Mouse (Mus musculus): ENCODE measurements around the gene Hsd17b12.

Hsd17b12 gene

DNA sequence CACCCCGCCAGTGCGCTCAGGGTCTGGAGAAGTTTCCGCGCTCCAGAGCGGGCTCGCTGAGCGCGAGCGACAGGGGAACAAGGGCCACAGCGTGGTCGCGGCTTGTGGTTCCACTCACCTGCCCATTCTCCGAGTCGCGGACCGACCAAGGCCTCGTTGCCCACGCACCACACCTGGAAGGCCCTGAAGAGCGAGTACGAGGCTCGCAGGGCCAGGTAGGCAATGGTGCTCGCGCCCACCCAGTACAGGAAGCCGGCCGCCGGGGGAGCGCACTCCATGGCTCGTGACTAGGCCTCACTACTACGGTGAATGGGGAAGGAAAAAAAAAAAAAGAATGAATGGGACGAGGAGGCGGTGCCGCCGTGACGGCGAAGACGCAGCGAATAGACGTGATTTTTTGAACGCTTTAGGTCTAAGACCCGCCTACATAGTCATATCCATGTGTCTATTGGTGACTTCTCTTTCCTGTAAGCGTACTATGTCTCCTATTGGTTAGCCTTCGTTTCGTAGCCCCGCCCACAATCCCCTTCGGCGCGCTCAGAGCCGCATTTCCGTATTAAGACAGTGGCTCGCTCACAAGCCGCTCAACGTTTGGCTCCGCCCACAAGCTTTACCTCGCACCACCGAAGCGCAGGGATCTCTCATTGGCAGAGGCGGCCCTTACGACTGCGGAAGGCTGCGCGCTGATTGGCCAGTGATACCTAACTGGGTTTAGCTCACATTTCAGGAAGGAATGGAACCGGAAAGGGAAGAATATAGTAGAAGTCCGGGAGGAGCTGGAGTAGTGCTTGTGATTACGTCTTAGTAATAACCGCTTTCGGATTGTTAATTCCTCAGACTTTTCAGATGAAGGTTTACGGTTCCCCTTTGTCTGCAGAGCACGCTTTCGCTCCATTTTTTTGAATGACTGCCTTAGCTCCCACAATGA is at the start of gene Hsd17b12:
Hsd17b12 (minus strand) TSS at position 373 of the 928 bp plus-strand sequence.
- DNase-seq, result peak; percentile 100

DNA sequence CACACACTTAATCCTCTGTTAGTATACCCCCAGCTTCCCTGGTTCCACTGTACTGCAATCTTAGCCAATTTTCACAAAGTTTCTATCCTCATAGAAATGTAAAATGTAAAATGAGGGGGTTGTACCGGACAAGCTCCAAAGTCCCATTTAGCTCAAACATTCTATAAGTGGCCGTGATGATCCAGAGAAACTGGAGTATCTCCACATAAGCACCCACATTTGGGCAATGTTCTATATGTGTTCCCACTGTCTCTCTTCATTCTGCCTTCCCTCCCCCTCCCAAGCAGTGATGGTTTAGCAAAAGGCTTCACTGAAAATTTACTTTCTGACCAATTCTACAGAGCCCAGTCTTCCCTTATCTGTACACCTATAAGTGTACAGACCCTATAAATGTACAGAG is 27.1 kb upstream of the Hsd17b12 start:
- DNase-seq, result no peak

DNA sequence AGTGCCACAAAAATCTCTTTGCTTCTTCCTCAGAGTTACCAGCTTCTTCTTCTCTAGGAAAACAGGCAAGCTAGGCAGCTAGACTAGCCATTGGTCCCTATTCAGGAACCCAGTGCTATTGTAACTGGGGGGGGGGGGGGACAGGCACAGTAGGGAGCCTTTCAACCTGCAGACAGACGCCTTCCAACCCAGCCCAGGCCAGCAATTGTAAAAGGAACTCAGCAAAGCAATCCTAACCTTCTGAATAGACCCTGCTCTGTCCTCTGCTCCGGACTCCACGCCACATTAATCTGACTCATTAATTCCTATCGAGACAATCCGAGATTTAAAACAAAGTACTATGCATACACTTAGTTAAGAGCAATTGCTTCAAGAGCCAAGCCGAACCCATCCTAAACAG is 26.4 kb upstream of the Hsd17b12 start:
- DNase-seq, result no peak

DNA sequence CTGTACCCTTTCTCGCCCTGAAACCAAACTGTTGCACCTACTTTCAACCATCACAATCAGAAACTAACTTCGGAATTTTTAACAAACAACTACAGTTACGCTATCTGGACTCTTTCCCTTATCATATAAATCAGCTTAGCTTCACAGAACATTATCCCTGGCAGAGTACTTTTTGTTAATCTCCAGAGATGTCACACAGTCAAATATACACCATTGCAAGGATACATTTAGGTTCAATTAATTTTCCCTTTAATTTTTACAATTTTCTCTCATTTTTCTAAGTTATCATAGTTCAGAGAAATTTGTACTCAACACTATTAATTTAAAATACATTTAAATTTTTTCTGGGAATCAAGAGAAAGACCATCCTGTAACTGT is 21.3 kb upstream of the Hsd17b12 start:
- no peak for DNase-seq

DNA sequence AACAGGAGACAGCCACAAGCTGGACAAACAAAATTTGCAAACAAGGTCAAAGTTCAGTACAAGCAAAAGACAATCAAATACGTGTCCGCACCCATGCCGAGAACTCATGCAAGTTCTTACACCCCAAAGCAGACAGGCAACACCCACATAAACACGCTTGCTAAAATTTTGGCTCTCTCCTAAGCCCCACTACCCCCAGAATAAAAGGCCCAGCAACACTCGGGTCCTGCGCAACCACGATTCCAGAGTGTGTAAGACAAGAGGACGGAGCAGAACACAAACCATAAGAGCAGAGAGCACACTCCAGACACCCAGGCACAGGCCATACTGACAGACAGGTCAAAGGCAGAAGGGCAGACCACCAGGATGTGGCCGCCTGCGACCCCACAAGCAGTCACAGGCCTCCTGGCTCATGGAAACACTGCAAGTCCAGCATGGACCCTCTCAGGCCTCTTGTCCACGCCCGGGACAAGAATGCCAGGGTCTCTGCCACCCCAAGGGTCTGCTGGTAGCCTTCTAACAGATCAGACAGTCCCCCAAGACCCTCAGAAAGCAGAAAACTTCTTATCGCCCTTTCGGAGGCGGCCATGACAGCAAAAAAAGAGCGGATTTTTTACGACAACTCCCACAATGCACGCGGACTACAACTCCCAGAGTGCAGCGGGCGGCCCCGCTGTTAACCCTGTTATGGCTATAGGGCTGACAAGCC is 20.7 kb upstream of the Hsd17b12 start:
- DNase-seq, result peak; percentile 88

DNA sequence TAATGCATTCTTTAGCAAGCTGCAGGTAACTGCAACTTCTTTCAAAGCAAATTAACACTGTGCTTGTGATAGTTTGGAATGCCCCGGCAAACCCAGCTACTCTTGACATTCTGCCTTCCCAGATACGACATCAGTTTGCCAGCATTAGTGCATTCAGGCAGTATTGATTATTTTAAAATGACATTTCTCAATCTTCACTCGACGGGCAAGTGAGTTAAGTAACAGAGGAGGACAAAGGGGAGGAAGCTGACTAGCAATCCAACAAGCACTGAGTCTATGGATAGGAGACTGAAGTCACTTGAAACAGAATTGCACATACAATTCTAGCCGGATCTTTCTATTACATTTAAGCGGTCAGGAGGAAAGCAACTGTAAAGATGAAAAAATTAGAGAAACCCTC is 19.5 kb upstream of the Hsd17b12 start:
- DNase-seq, result no peak

DNA sequence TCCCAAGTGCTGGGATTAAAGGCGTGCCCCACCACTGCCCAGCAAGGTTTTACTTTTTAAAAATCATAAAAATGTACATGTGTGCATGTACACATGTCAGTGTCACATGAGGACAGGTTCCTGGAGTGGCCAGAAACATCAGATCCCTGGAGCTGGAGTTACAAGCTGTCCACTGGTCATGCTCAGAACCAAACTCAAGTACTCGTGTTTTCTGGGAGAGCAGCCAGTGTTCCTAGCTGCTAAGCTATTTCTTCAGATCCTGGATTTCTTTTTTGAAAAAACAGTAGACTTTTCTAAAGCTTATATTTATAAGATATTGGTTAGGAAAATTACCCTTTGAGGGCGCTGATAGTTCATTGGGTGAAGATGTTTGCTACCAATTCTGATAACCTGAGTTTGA is 18.6 kb upstream of the Hsd17b12 start:
- DNase-seq, result no peak

DNA sequence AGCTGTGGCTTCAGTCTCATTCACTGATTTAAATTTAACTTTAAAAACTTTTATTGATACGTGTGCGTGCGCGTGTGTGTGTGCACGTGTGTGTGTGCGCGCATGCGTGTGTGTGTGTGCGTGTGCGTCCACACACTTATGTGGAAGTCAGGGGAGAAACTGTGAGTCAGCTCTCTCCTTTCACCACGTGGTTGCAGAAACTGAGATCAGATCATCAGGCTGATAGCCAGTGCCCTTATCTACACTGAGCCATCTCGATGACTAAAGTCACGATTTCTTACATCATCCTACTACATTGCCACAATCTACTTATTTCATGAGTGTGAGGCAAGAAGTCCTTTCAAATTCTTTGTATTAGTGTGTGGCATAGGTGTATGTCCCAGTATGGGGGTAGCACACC is 15.8 kb upstream of the Hsd17b12 start:
- no peak for DNase-seq

DNA sequence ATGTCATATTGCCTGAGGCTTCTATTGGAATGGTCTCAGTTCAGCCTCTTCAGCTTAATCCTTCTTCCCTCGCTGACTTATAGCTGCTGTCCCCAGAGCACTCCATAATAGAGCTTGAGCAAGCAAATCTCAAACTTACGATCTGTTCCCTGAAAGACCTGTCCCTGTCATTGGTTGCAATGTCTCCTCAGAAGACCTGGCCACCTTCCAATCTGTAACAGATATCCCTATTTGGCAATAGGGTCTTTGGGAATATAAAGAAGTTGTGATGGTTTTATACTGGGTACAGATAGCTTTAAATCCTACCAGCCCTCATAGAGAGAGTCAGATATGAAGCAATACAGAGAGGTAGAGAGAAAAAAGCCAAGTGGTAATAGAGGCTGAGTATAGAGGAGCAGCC is 5.4 kb upstream of the Hsd17b12 start:
- no peak for DNase-seq

DNA sequence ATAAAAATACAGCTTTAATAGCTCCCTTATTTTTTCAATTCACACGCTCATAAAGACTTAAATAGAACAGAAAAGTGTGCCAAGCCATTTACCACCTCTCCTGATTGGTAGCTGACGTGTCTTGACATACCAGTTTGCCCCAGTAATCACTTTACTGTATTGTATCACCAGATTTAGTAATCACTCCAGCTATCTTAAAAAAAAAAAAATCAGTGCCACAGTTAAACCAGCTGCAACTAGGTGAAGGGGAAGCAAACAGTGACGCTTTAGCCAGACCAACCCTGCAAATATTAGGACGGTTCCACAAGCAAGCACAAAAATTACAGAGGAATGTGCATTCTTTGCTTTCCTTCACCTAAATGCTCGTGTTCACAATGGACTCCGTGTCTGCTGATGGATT is 4.4 kb upstream of the Hsd17b12 start:
- DNase-seq, result no peak

DNA sequence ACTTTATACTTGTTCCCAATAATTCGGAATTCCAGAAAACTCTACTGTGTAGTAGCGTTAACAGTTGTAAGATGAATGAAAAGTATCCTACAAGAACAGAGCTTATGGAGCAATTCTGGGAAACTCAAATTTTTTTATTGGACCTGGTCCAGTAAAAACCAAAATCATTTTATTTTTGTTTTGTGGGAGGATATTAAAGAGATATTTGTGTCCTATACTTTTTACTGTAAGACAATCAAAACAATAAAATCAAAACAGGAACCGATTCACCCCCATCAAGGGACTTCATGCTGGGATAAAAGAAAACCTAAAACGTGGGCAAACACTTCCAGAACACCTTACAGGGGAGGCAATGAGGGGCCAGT is 738 bp upstream of the Hsd17b12 start:
- peak; percentile 55 for DNase-seq

DNA sequence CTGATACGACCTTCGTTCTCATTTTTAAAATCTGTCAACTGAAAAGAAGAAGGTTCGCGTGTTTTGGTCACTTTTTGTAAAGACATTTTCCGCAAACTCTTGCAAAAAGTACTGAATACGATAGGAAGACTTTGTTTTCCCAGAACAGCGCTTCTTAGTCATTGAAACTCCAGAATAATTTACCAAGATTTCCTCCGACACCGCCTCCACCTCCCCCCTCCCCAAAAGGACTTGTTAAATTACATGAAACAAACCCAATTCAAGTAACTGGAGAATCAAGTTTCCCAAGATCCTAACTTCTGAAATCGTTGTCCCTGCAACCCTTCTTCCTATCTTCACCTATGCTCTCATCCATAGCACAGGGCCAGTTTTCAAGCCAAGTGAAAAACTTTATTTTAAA is 713 bp downstream of the Hsd17b12 start:
- no peak for DNase-seq

DNA sequence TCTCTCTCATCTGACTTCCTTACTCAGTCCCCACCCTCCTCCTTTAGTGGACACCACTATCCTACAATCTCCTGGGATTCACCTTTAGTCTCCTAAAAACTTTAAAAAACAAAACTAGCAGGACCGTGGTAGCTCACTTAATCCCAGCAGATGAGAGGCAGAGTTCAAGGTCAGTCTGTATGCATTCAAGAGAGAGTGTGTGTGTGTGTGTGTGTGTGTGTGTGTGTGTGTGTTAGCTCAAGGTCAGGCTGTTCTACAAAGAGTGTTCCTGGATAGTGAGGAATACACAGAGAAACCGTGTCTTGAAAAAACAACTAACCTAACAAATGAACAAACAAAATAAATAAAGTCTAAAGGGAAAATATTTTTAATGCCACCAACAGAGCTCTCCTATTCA is 12.6 kb downstream of the Hsd17b12 start:
- DNase-seq, result no peak

DNA sequence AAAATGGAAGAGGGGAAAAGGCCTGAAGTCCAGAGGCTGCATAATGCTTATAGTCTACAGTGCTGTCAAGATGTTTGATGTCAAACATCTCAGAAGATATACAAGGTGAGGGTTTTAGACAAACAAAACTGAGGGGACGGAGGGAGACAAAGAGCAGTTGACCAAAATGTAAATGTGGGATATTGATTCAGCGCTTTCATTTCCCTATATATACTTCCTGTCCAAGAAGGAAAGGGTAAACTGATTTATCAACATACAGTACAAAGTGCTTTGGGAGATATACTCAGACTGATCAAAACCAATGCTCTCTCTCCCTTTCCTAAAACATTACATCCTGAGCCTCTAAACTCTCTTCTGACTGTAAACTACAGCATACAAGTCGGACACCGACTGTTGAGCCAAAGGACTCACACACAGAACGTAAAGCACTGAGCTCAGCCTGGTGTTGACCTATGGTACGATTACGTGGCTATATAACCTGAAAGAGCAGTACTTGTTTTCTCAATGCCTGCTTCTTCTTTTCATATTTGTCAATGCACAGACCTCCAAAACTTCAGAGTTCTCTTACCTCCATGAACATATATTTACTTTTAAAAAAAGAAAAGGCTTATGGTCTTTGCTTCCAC is 13.1 kb downstream of the Hsd17b12 start:
- DNase-seq, result no peak

DNA sequence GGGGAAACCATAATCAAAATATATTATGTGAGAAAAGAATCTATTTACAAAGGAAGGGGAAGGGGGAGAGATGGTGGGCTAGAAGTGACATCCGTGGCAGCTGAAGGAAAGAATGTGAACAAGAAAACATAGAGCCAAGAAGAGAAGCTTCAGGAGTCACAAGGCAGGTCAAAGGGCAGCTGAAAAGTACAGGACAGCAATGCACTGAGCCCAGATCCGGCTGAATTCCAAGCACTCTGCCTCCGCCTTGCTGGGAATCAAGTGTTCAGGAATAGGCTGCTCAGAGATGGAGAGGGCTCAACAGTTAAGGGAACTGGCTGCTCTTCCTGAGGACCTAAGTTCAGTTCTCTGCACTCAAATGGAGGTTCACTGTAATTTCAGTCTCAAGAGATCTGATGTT is 16.5 kb downstream of the Hsd17b12 start:
- no peak for DNase-seq

DNA sequence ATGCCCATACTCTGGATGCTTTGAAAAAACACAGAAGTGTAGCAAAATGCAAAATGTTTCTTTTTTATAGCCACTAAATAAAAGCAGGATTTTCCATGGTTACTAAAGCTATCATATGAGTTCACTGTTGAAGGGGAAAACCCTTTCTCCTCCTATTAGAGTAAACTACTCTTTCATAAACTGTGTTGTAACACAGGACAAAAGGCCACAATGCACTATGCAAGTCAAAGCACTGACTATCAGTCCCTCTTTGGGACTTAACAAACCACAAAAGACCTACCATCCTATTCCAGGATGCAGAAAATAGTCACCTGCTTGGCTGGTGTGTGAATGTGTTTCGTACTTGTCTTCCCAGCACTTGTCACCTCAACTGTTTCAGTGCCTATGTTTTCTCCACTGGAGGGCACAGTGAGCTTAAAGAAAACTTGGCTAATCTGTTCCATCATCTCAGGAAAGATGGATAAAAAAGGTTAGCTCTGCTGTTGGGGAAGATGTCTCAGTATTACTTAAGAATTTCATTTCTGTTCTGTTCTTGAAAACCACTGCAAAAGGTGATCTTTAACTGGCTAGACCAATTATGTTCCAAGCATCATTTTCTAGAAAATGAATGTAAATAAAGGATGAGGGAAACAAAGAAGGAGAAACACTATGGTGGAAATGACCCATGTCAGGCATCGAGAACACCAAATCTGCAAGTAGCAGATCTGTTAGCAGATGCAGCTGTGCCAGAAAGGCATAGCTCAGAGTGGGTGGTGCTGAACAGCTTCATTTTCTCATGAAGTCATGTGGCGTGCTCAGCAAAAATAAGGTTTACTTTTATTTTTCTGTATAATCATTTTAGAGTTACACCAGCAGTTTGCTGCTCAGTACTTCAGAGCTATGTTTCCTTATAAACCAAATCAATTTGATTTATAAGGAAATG is 19.0 kb downstream of the Hsd17b12 start:
- peak; percentile 35 for DNase-seq

DNA sequence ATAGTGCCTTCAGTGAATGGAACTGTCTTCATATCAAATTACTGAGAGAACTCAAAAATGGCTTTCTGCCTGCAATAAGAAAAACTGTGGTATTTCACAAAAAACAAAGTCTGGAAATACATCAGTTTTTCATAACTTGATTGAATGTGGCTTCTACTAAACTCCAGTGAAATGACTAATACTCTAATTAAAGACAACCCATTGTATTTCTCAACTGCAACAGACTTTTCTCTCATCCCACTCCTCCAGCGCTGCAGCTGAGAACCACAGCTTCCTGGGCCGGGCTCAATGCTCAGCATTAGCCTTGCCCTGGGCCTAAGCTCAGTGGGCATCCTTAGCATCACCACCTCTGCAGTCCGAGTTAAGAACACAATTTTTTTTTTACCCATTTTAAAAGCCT is 20.9 kb downstream of the Hsd17b12 start:
- DNase-seq, result no peak

DNA sequence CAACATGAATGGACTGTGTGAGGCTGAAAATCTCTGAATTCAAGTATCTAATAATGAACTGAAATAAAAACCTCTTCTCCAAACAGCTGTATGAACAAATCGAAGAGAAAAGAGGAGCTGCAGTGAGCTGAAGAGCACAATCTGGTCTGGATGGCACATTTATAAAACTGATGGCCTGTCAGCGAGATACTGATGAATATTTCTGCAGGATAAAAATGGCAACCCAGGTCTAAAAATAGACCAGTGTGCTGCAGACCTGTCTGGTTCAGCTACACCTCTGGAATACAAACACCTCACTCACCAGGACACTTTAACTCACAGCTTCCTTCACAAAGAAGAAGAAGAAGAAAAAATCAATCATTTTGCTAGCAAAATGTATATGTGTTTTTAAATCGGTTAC is 29.3 kb downstream of the Hsd17b12 start:
- no peak for DNase-seq

DNA sequence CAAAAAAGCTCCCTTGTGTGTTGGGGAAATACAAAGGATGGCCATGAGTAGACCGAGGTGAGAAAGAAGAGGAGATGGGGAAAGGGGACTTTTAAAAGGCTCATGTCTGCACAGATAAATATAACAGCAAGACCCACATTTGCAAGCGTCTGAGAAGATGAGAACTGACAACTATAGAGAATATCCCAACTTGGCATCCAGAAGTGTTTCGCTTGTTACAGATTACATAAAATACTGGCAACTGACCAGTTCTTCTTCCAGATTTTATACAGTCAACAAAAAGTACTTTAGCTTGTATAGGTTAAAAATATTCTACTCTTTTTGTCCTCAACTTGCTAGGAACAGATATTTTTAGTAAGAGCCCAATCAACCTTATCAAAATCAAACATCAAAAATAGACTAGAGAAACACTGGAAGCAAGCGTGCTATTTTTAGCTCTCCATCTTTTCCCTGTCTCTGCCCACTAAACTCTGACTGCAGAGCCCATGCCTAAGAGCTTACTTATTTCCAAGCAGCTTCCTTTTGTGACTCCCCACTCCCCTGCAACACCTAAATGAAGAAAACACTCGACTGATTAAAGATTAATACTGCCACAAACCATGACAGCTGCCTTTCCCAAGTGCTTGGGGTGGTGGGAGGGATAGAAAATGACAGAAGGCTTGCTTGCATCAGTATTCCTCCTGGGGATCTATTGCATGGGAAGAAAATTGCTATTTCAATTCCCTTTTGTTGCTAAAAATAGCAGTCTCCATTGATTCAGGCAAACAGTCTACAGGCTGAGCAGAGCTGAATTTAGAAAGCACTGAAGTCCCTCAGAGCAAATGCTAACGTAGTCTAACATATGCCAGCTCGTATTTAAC is 35.4 kb downstream of the Hsd17b12 start:
- DNase-seq, result peak; percentile 50

DNA sequence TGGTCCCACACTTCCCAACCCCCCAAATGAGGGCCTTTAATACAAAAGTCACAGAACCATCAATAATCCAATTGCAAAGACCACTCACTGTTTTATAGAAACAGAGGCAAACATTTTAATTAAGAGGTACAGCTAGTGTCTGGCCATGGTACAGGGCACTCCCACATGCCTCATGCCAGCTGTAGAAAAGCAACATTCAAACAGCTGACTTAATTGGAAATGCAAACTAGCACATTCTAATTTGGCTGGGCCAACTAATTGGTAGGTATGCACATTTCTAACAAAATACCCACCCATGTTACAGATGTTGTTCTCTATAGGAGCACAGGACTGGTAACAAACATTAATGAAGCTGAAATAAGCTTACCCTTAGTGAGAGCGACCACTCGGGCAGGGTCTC is 54.0 kb downstream of the Hsd17b12 start:
- DNase-seq, result no peak

DNA sequence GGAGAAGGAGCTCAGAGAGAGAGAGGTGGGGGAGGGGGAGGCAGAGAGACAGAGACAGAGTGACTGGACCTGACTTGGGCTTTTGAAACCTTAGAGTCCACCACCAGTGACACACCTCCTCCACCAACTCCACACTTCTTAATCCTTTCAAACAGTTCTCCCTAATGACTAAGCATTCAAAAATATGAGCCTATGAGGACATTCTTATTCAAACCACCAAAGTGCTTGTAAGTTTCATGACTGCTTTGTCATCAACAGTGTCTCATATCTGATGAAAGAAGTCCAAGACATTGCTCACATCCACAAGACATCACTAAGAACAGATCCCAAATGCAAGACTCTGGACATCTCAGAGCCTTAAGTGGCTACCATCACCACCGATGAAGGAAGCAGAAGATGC is 67.9 kb downstream of the Hsd17b12 start:
- no peak for DNase-seq

DNA sequence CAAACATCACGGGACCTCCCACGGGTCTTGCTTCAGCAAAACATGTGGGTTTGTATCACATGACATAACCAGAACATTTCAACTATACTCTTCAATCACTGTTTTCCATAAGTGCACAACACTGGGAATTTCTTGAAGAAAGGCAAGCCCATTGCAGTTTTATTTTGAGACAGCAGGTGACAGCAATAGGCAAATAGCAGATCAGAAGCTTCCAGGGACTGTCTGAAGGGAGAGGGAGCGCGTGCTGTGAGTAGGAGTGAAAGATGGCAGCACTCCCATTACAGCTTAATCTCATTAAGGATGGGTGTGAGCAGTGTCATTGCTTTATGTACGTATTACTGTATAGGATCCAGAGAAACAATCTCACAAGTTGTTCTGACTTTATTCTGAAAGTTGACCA is 88.3 kb downstream of the Hsd17b12 start:
- DNase-seq, result no peak
